Mouse (Mus musculus) monocyte, adult 5-6 weeks (primary cell): ENCODE data around the gene Rtn4rl1. TPM values are rescaled to one million over a fixed set of nuclear protein-coding genes. Genes with fewer than 3 reads are reported as not detected.
A peak's percentile ranks its signal among the peaks of the same experiment; 100 is the strongest.

ENCODE experiments used
- ATAC-seq: fragments of 153-309, 156-312 bp; replicated peaks from 2 replicates; pipeline ENCODE4 v1.8.0; 2017; ENCODE audit warnings: mild to moderate bottlenecking; ENCODE audit not compliant: low TSS enrichment, insufficient number of reproducible peaks, severe bottlenecking, poor library complexity, low FRiP score
- total RNA-seq: library from RNA; stranded (forward); fragments of 200-1000, 200-491, 200-594 nt; gene quantifications from 3 replicates; pipeline ENCODE4 v1.2.3, GENCODE M21; 2017

The Rtn4rl1 gene
- total RNA-seq, 1 experiment from 2014 or later, result 2.2 TPM

- no peak for ATAC-seq
Observed at GRCm38 (mm10) chr11:75262181-75262580, 68.6 kb downstream of the Rtn4rl1 start.

DNA sequence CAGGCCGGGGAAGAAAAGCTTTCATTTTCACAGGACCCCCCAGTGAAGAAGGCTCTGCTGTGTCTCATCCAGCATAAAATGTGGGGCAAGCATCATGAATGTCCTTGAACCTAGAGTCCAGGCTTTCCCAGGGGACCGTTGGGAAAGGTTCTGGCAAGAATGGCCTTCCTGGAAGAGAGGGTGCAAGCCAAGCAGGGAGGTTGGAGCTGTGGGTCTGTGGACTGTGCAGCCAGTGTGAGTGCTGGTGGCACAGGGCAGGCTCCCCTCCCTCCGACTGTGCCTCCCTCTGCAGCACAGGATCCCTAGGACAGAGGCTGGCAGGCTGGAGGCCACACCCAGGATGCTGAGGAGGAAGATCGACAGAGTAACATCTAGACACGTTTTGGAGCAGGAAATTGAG is 69.2 kb downstream of the Rtn4rl1 start:
- ATAC-seq, result no peak

DNA sequence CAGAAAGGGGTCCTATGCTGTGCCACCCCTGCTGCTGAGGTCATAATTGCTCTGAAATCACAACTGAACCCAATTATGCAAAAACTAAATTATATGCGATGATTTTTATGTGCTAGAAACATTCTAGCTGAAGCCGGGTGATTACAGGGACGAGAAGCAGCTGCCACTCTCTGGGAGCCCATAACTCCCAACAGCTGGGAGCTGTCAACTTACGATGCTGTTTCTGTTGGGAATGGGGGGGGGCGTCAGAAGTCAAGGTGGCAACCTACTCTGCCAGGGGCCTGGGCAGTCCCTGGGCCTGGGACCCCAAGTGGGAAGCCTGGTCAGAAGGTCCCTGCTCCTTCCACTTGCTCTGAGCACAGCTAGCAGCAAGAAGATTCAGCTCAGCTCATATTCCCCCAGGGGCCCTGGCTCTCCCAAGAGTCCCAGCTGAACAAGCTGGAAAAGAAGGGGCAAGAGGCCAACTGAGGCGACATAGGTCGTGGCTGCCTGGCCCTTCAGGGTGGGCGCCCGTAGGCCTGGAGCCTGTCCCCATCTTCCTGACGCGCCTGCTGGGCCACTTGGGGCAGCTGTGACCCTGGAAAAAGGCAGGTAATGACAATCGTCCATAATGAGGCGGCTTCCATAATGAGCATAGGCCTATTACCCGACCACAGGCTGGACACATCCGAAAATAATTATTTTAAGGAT is 69.8 kb downstream of the Rtn4rl1 start:
- ATAC-seq, result no peak

DNA sequence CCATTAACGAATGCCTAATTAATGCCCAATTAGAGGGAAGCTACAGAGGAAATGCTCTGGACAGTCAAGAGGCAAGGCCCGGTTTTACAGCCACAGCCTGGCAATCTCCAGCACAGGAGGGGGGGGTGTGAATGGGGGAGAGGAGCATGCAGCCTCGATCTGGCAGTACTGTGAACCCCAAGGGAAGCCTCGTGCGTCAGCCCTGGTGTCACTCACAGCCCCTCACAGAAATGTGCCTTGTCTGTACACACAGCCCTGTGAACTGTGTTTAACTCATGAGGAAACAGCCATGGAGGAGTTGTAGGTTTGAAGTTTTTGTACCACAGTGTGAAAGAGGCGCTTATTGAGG is 70.4 kb downstream of the Rtn4rl1 start:
- ATAC-seq, result no peak

GRCm38 (mm10) chr11:75264550-75264949 is 71.0 kb downstream of the Rtn4rl1 start:
- no peak for ATAC-seq

- no peak for ATAC-seq
Observed at GRCm38 (mm10) chr11:75265545-75265944, 72.0 kb downstream of the Rtn4rl1 start.

DNA sequence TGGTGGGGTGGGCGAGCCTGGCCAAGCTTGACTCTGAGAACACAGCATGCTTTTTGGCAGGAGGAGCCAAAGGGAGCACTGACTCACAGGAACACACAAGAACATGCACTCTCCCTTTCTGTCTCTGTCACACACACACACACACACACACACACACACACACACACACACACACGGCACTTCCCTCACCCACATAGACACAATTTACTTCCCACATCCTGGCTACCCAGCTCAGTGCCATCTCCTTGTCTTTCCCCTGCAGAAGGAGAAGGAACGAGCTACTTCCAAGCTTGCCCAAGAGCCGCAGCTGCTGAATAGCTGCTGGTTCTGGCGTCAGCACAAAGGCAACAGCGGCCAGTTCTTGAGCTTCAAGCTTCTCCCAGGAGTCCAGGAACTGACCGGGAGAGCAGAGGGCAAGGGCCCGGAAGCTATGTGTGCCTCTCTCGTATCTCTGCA is 74.3 kb downstream of the Rtn4rl1 start:
- no peak for ATAC-seq

DNA sequence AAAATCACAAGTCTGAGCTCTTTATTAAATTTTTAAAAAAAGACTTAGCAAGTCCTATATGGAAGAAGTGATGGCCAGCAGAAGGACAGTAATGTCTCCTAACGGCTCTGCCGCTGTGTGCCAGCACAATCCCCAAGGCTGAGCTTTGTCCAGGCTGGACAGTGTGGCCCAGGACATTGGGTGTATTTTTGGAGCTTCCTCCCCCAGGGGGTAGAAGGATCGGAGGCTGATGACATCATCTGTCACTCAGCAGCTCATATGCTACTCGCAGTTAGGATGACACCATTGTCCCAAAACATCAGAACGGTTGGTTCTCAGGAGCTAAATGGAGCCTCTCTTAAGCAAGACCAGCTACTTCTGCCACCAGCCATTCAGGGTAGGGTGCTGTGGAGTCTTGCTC is 74.9 kb downstream of the Rtn4rl1 start:
- ATAC-seq, result no peak

DNA sequence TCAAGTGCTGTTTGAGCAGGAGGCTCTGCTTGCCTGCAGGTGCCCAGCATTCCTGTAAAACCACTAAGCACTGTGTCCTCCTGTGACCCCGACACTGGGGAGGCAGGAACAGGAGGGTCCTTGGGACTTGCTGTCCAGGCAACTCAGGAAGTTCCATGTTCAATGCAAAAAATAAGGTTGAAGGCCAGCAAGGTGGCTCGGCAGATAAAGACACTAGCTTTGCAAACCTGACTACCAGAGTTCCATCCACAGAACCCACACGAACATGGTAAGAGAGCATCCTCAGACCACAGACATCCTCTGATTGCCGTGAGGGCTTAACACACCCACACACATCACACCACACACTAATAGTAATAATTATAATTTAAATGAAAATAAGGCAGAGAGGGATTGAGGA is 75.6 kb downstream of the Rtn4rl1 start:
- ATAC-seq, result no peak

GRCm38 (mm10) chr11:75270276-75270984 is 76.8 kb downstream of the Rtn4rl1 start:
- no peak for ATAC-seq

GRCm38 (mm10) chr11:75270985-75271434 is 77.4 kb downstream of the Rtn4rl1 start:
- ATAC-seq, result no peak

DNA sequence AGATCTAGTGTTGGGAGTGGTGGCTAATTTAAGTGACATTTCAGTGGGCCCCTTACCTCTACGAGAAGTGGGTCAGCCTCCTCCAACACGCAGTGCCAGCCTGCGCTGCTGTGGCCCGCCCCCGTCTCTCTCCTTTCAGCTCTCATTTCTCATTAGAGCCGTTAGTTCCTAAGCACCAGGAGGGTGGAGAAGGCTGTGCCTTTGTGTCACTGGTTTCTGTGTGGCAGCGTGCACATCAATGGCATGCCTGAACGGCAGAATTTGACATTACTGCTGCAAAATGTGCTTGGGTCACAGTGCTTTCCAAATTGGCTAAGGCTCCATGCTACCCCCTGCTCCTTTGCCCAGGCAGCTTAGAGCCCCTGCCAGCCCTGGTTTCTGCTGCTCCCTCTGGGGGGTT is 79.9 kb downstream of the Rtn4rl1 start:
- no peak for ATAC-seq

DNA sequence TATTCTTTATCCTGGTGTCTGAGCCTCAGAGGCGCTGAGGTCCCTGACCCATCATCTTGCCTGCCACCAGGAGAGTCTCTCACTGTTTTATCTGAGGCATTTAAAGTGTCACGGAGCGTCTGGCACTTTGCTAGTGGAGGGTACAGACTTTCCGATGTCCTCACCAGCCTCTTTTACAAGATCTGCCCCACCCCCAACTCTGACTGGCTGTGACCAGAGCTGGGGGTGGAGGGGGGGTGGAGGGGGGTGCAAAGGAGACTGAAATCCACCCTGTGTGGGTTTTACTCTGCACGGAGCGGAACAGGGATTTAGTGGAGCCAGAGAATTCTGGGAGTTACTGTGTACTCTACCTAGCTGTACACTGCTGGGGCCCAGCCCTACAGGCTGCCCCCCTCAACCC is 81.5 kb downstream of the Rtn4rl1 start:
- ATAC-seq, result no peak

GRCm38 (mm10) chr11:75278115-75278514 is 84.5 kb downstream of the Rtn4rl1 start:
- no peak for ATAC-seq

- ATAC-seq, result no peak
Observed at GRCm38 (mm10) chr11:75279013-75279341, 85.4 kb downstream of the Rtn4rl1 start.

GRCm38 (mm10) chr11:75279342-75280065 is 85.9 kb downstream of the Rtn4rl1 start:
- ATAC-seq, result peak; percentile 55; the same call in 1 of the 2 replicates

DNA sequence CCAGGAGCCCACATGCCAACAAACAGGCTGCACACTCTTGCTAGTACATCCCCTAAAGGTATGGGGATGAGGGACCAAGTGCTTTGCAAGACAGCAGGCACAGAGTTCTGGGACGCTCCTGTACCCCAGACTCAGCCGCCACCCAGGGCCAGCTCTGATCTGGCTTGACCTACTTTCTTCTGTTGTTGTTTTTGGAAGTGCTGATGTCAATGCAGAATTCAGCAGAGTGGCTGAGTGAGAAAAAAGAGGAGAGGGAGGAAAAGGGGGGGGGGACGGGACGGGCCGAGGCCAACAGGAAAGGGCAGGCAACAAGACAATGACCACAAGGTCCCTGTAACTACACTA is 86.5 kb downstream of the Rtn4rl1 start:
- no peak for ATAC-seq

DNA sequence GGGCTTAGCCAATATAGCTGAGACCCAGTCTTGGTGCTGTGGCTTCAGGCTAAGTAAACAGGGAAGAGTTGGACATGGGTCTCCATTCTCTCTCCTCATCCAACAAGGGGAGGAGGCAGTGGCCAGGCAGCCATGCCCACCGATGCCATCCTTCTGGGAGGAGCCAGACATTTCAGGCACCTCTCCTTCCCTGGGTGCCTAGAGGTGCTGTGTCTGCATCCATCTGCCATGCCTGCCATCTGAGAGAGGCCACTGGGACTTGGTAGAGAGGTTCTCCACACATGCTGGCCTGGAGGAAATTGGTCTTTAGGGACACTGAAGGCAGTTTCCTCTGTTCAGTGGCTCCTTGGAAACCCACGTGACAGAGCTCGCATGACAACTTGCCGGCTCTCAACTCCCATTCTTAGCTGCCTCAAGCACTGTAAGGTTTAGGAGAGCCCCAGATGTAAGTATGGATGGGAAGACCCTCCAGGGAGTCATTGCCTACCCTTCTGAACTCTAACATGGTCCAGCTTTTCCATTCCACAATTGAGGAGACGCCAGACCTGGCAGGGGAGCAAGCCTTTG is 86.9 kb downstream of the Rtn4rl1 start:
- ATAC-seq, result no peak

GRCm38 (mm10) chr11:75281380-75282256 is 88.0 kb downstream of the Rtn4rl1 start:
- ATAC-seq, result no peak
